Mouse (Mus musculus): Measurements from ENCODE around the gene Cdh26.

GRCm38 (mm10) chr2:178430231-178430630 is at the start of gene Cdh26:
- TF ChIP-seq CTCF (IDR thresholded peaks at IDR 0.05; ENCODE audit: borderline replicate concordance, insufficient read depth, low read length) (no peak), POLR2A (IDR thresholded peaks at IDR 0.05; ENCODE audit: low read depth, low read length) (no peak)

All from embryonic fibroblast, embryonic 13.5 days (primary cell).